10 mouse cellular contexts compared by ENCODE assay signal in genomic region chr1:21052132-21052545, GRCm38 (mm10). TPM values are rescaled to one million over a fixed set of nuclear protein-coding genes. Genes with fewer than 3 reads are reported as not detected.
DNase-seq lines count a peak whose midpoint lies in the region; ATAC-seq and TF ChIP-seq lines count a peak whose summit lies in the region.
"Had no signal": no experiment of that assay in that cellular context is flagged by ENCODE, and none has a peak within 500 bp of the region (broad histone marks: within the 10 kb centered on the region; RNA-seq: fewer than 3 reads in every experiment).

No protein-coding gene starts in this region.

- no peak overlapping the region for H3K4me2 ChIP-seq in limb, embryonic 14.5 days (replicated peaks; ENCODE audit: low read depth, low read length, severe bottlenecking)
- no peak overlapping the region for H3K4me2 ChIP-seq in intestine, embryonic 15.5 days (replicated peaks)
- no peak overlapping the region for H3K4me2 ChIP-seq in neural tube, embryonic 15.5 days
- H3K4me2 ChIP-seq: kidney, embryonic 15.5 days had no signal

- ATAC-seq in limb, embryonic 14.5 days (ENCODE audit: low FRiP score, low read depth): peak; percentile 50; the same call in 1 of the 2 replicates
- ATAC-seq in intestine, embryonic 15.5 days: peak; percentile 50
- peak; percentile 8; the same call in 1 of the 2 replicates for ATAC-seq in neural tube, embryonic 15.5 days (ENCODE audit: low FRiP score)
- ATAC-seq in cerebellum, adult (ENCODE audit: insufficient number of reproducible peaks, low FRiP score, low TSS enrichment): no peak

- H3K4me3 ChIP-seq in limb, embryonic 14.5 days (replicated peaks; ENCODE audit: low read length): no peak overlapping the region
- no peak overlapping the region for H3K4me3 ChIP-seq in limb, embryonic 10.5 days
- H3K4me3 ChIP-seq in intestine, embryonic 15.5 days (replicated peaks): no peak overlapping the region
- no peak overlapping the region for H3K4me3 ChIP-seq in neural tube, embryonic 15.5 days (replicated peaks)
- H3K4me3 ChIP-seq: kidney, embryonic 15.5 days had no signal

- TF ChIP-seq POLR2A in limb, embryonic 14.5 days (IDR thresholded peaks at IDR 0.05; ENCODE audit: borderline replicate concordance, extremely low read depth, insufficient read depth, insufficient read length): no peak

- WGBS in limb, embryonic 14.5 days: 69% methylated on average over 5 of the region's 5 CpGs
- WGBS in limb, embryonic 10.5 days: 82% methylated on average over 5 of the region's 5 CpGs
- 23% methylated on average over 5 of the region's 5 CpGs for WGBS in intestine, embryonic 15.5 days
- 65% methylated on average over 5 of the region's 5 CpGs for WGBS in neural tube, embryonic 15.5 days

- H3K27ac ChIP-seq in limb, embryonic 14.5 days (replicated peaks; ENCODE audit: low read depth, low read length): 0 out of 2 replicates have a peak overlapping the region, but pooled peaks have one; percentile 28
- H3K27ac ChIP-seq in limb, embryonic 10.5 days: no peak overlapping the region
- H3K27ac ChIP-seq in intestine, embryonic 15.5 days: 0 out of 2 replicates have a peak overlapping the region, but pooled peaks have one; percentile 10
- H3K27ac ChIP-seq in neural tube, embryonic 15.5 days (replicated peaks): peak overlapping the region; percentile 35; the same call in 1 of the 2 replicates

- no peaks in the 10 kb centered on the region for H3K27me3 ChIP-seq in limb, embryonic 14.5 days (ENCODE audit: control insufficient read depth, insufficient read depth, low read length)
- no peaks in the 10 kb centered on the region for H3K27me3 ChIP-seq in limb, embryonic 10.5 days (ENCODE audit: low read depth, poor library complexity, severe bottlenecking)
- no peaks in the 10 kb centered on the region for H3K27me3 ChIP-seq in intestine, embryonic 15.5 days (replicated peaks)
- no peaks in the 10 kb centered on the region for H3K27me3 ChIP-seq in neural tube, embryonic 15.5 days (replicated peaks)
- H3K27me3 ChIP-seq: kidney, embryonic 15.5 days had no signal

- 0 out of 2 replicates have a peak, but pooled peaks cover 2% of the 10 kb centered on the region for H3K36me3 ChIP-seq in limb, embryonic 14.5 days (ENCODE audit: control insufficient read depth, insufficient read depth, low read length)
- H3K36me3 ChIP-seq in limb, embryonic 10.5 days: no peaks in the 10 kb centered on the region
- no peaks in the 10 kb centered on the region for H3K36me3 ChIP-seq in intestine, embryonic 15.5 days
- no peaks in the 10 kb centered on the region for H3K36me3 ChIP-seq in neural tube, embryonic 15.5 days

- DNase-seq in limb, embryonic 14.5 days (ENCODE audit: low spot score): no peak
- DNase-seq in limb, embryonic 10.5 days (ENCODE audit: low spot score): no peak
- peak; percentile 11 for DNase-seq in c-Kit-positive CD71-positive TER-119-positive erythroid progenitor cells, embryonic 14.5 days (ENCODE audit: low spot score)
- DNase-seq in ovary, postnatal 10 days (ENCODE audit: low spot score): no peak
- no peak for DNase-seq in kidney, postnatal 10 days
- DNase-seq: embryo, embryonic 11 days had no signal

- H3K9ac ChIP-seq in limb, embryonic 14.5 days (ENCODE audit: low read depth, low read length, severe bottlenecking): no peak overlapping the region
- no peak overlapping the region for H3K9ac ChIP-seq in intestine, embryonic 15.5 days
- no peak overlapping the region for H3K9ac ChIP-seq in neural tube, embryonic 15.5 days (replicated peaks)
- H3K9ac ChIP-seq: kidney, embryonic 15.5 days had no signal

- no peaks in the 10 kb centered on the region for H3K9me3 ChIP-seq in limb, embryonic 14.5 days (ENCODE audit: control insufficient read depth, low read length)
- no peaks in the 10 kb centered on the region for H3K9me3 ChIP-seq in limb, embryonic 10.5 days (replicated peaks)
- no peaks in the 10 kb centered on the region for H3K9me3 ChIP-seq in intestine, embryonic 15.5 days
- H3K9me3 ChIP-seq in neural tube, embryonic 15.5 days (replicated peaks): no peaks in the 10 kb centered on the region
- H3K9me3 ChIP-seq: kidney, embryonic 15.5 days had no signal

- peaks cover 6% of the 10 kb centered on the region for H3K4me1 ChIP-seq in limb, embryonic 14.5 days (ENCODE audit: control insufficient read depth, insufficient read depth, low read length)
- H3K4me1 ChIP-seq in limb, embryonic 10.5 days: no peaks in the 10 kb centered on the region
- peaks cover 15% of the 10 kb centered on the region for H3K4me1 ChIP-seq in intestine, embryonic 15.5 days (replicated peaks)
- peaks cover 23% of the 10 kb centered on the region for H3K4me1 ChIP-seq in neural tube, embryonic 15.5 days

RNA-seq across cellular contexts. Expression of gene Tram2, which starts 26.9 kb away (rescaled TPM):
- polyA plus RNA-seq in limb, embryonic 14.5 days (2012; rRNA removed): 20.3 and 25.0 TPM in 2 replicates
- 15.5 and 17.8 TPM in 2 replicates for polyA plus RNA-seq in limb, embryonic 14.5 days (2014; fragmentation: Nextera tagmentation; extraction: Ambion mirVana)
- 5.1 and 6.1 TPM in 2 replicates for polyA plus RNA-seq in limb, embryonic 10.5 days (2016; fragmentation: Nextera tagmentation; extraction: Ambion mirVana)
- 6.4 and 6.9 TPM in 2 replicates for polyA plus RNA-seq in intestine, embryonic 15.5 days (2015; fragmentation: Nextera tagmentation; extraction: Ambion mirVana)
- 2.2 and 3.1 TPM in 2 replicates for polyA plus RNA-seq in neural tube, embryonic 15.5 days (2015; fragmentation: Nextera tagmentation; extraction: Ambion mirVana)
